Mouse (Mus musculus): Measurements from ENCODE around the gene 1500009C09Rik. TPM values are rescaled to one million over a fixed set of nuclear protein-coding genes. Genes with fewer than 3 reads are reported as not detected.

1500009C09Rik gene
- polyA plus RNA-seq, 1 experiment from 2014 or later: 2.4 TPM

- no peak for DNase-seq (ENCODE audit: low spot score)
- Histone ChIP-seq H3K36me3 (ENCODE audit: control insufficient read depth, insufficient read depth, low read length) (no peaks in the 10 kb centered on the region; the same call in 1 of the 2 replicates), H3K4me3 (ENCODE audit: low read depth, low read length) (no peak overlapping the region), H3K9ac (ENCODE audit: low read length) (no peak overlapping the region), H3K27ac (ENCODE audit: low read depth, low read length) (no peak overlapping the region), H3K4me2 (ENCODE audit: low read depth, low read length, severe bottlenecking) (no peak overlapping the region), H3K9me3 (ENCODE audit: control insufficient read depth, low read length) (no peaks in the 10 kb centered on the region), H3K4me1 (replicated peaks; ENCODE audit: control insufficient read depth, insufficient read depth, low read length) (peaks cover 23% of the 10 kb centered on the region), H3K27me3 (ENCODE audit: control insufficient read depth, insufficient read depth, low read length) (peaks cover 71% of the 10 kb centered on the region)
- no peak for ATAC-seq (replicated peaks; ENCODE audit: low FRiP score)
- WGBS: 80% methylated on average over 13 of the region's 13 CpGs
These were observed 42.7 kb upstream of the 1500009C09Rik start for GRCm38 (mm10) chr15:82209295-82210050.

GRCm38 (mm10) chr15:82210801-82211200, 41.4 kb upstream of the 1500009C09Rik start:
- peaks cover 80% of the 10 kb centered on the region for H3K27me3 ChIP-seq (ENCODE audit: control insufficient read depth, insufficient read depth, low read length)

GRCm38 (mm10) chr15:82211281-82211680, 40.9 kb upstream of the 1500009C09Rik start:
- H3K4me2 ChIP-seq (ENCODE audit: low read depth, low read length, severe bottlenecking): no peak overlapping the region
- no peak for ATAC-seq (replicated peaks; ENCODE audit: low FRiP score)
- H3K27ac ChIP-seq (ENCODE audit: low read depth, low read length): no peak overlapping the region
- no peak overlapping the region for H3K4me3 ChIP-seq (ENCODE audit: low read depth, low read length)
- no peak overlapping the region for H3K9ac ChIP-seq (ENCODE audit: low read length)
- H3K4me1 ChIP-seq (replicated peaks; ENCODE audit: control insufficient read depth, insufficient read depth, low read length): peaks cover 26% of the 10 kb centered on the region
- DNase-seq (ENCODE audit: low spot score): no peak
- H3K9me3 ChIP-seq (ENCODE audit: control insufficient read depth, low read length): no peaks in the 10 kb centered on the region
- H3K36me3 ChIP-seq (ENCODE audit: control insufficient read depth, insufficient read depth, low read length): no peaks in the 10 kb centered on the region
- WGBS: 3% methylated on average over 11 of the region's 11 CpGs
- H3K27me3 ChIP-seq (ENCODE audit: control insufficient read depth, insufficient read depth, low read length): peaks cover 79% of the 10 kb centered on the region

More at GRCm38 (mm10) chr15:82210801-82211200, 41.4 kb upstream of the 1500009C09Rik start:
- Histone ChIP-seq H3K36me3 (ENCODE audit: control insufficient read depth, insufficient read depth, low read length) (no peaks in the 10 kb centered on the region), H3K9me3 (ENCODE audit: control insufficient read depth, low read length) (no peaks in the 10 kb centered on the region), H3K4me1 (replicated peaks; ENCODE audit: control insufficient read depth, insufficient read depth, low read length) (peaks cover 23% of the 10 kb centered on the region), H3K4me3 (ENCODE audit: low read depth, low read length) (no peak overlapping the region), H3K27ac (ENCODE audit: low read depth, low read length) (no peak overlapping the region), H3K9ac (ENCODE audit: low read length) (no peak overlapping the region), H3K4me2 (ENCODE audit: low read depth, low read length, severe bottlenecking) (no peak overlapping the region)
- ATAC-seq (replicated peaks; ENCODE audit: low FRiP score) (no peak), DNase-seq (ENCODE audit: low spot score) (no peak)
- 39% methylated on average over 1 of the region's 1 CpGs for WGBS

GRCm38 (mm10) chr15:82211911-82212751, 40.1 kb upstream of the 1500009C09Rik start:
- Histone ChIP-seq H3K27me3 (ENCODE audit: control insufficient read depth, insufficient read depth, low read length) (peaks cover 74% of the 10 kb centered on the region), H3K4me2 (ENCODE audit: low read depth, low read length, severe bottlenecking) (peak overlapping the region; percentile 47), H3K4me1 (replicated peaks; ENCODE audit: control insufficient read depth, insufficient read depth, low read length) (peaks cover 23% of the 10 kb centered on the region), H3K27ac (ENCODE audit: low read depth, low read length) (no peak overlapping the region), H3K9me3 (ENCODE audit: control insufficient read depth, low read length) (no peaks in the 10 kb centered on the region), H3K4me3 (ENCODE audit: low read depth, low read length) (peak overlapping the region; percentile 34), H3K36me3 (ENCODE audit: control insufficient read depth, insufficient read depth, low read length) (no peaks in the 10 kb centered on the region), H3K9ac (ENCODE audit: low read length) (no peak overlapping the region; the same call in 1 of the 2 replicates)
- WGBS: under 1% methylated on average over 98 of the region's 112 CpGs
- DNase-seq (ENCODE audit: low spot score) (peak; percentile 73), ATAC-seq (replicated peaks; ENCODE audit: low FRiP score) (peak; percentile 19; the same call in 1 of the 2 replicates)

- H3K4me1 ChIP-seq (replicated peaks; ENCODE audit: control insufficient read depth, insufficient read depth, low read length): peaks cover 19% of the 10 kb centered on the region
- H3K27me3 ChIP-seq (ENCODE audit: control insufficient read depth, insufficient read depth, low read length): peaks cover 68% of the 10 kb centered on the region
- peak within 1 kb of the TSS; percentile 34 for H3K4me3 ChIP-seq (ENCODE audit: low read depth, low read length)
- 0% methylated on average over 24 of the region's 34 CpGs for WGBS
- no peaks in the 10 kb centered on the region for H3K36me3 ChIP-seq (ENCODE audit: control insufficient read depth, insufficient read depth, low read length)
- no peak for DNase-seq (ENCODE audit: low spot score)
- H3K9ac ChIP-seq (ENCODE audit: low read length): no peak within 1 kb of the TSS; the same call in 1 of the 2 replicates
- H3K4me2 ChIP-seq (ENCODE audit: low read depth, low read length, severe bottlenecking): peak within 1 kb of the TSS; percentile 47
- 0 out of 2 replicates have a peak, but pooled peaks have one; percentile 24 for ATAC-seq (replicated peaks; ENCODE audit: low FRiP score)
- no peaks in the 10 kb centered on the region for H3K9me3 ChIP-seq (ENCODE audit: control insufficient read depth, low read length)
- no peak within 1 kb of the TSS for H3K27ac ChIP-seq (ENCODE audit: low read depth, low read length)
These were observed 39.5 kb upstream of the 1500009C09Rik start, which contains the start of gene Shisa8 for GRCm38 (mm10) chr15:82212752-82213063. Gene Shisa8, minus strand, starts transcription at chr15:82212815.

GRCm38 (mm10) chr15:82213222-82213621, 39.0 kb upstream of the 1500009C09Rik start:
- no peak overlapping the region for H3K4me3 ChIP-seq (ENCODE audit: low read depth, low read length)
- H3K4me1 ChIP-seq (replicated peaks; ENCODE audit: control insufficient read depth, insufficient read depth, low read length): peaks cover 19% of the 10 kb centered on the region

GRCm38 (mm10) chr15:82215332-82216046, 36.7 kb upstream of the 1500009C09Rik start:
- H3K4me1 ChIP-seq (replicated peaks; ENCODE audit: control insufficient read depth, insufficient read depth, low read length): peaks cover 19% of the 10 kb centered on the region
- no peaks in the 10 kb centered on the region for H3K9me3 ChIP-seq (ENCODE audit: control insufficient read depth, low read length)
- no peak overlapping the region for H3K4me3 ChIP-seq (ENCODE audit: low read depth, low read length)
- ATAC-seq (replicated peaks; ENCODE audit: low FRiP score) (no peak), DNase-seq (ENCODE audit: low spot score) (no peak)
- no peak overlapping the region for H3K9ac ChIP-seq (ENCODE audit: low read length)
- H3K4me2 ChIP-seq (ENCODE audit: low read depth, low read length, severe bottlenecking): no peak overlapping the region
- 34% methylated on average over 11 of the region's 11 CpGs for whole genome bisulfite sequencing
- H3K27me3 ChIP-seq (ENCODE audit: control insufficient read depth, insufficient read depth, low read length): peaks cover 54% of the 10 kb centered on the region
- no peaks in the 10 kb centered on the region for H3K36me3 ChIP-seq (ENCODE audit: control insufficient read depth, insufficient read depth, low read length)
- H3K27ac ChIP-seq (ENCODE audit: low read depth, low read length): no peak overlapping the region

More at GRCm38 (mm10) chr15:82213222-82213621, 39.0 kb upstream of the 1500009C09Rik start:
- peaks cover 67% of the 10 kb centered on the region for H3K27me3 ChIP-seq (ENCODE audit: control insufficient read depth, insufficient read depth, low read length)
- no peaks in the 10 kb centered on the region for H3K9me3 ChIP-seq (ENCODE audit: control insufficient read depth, low read length)
- WGBS: 3% methylated on average over 4 of the region's 4 CpGs
- DNase-seq (ENCODE audit: low spot score) (no peak), ATAC-seq (replicated peaks; ENCODE audit: low FRiP score) (no peak)
- no peak overlapping the region for H3K27ac ChIP-seq (ENCODE audit: low read depth, low read length)
- no peak overlapping the region for H3K4me2 ChIP-seq (ENCODE audit: low read depth, low read length, severe bottlenecking)
- no peak overlapping the region for H3K9ac ChIP-seq (ENCODE audit: low read length)
- H3K36me3 ChIP-seq (ENCODE audit: control insufficient read depth, insufficient read depth, low read length): no peaks in the 10 kb centered on the region

- ATAC-seq (replicated peaks; ENCODE audit: low FRiP score): no peak
- DNase-seq (ENCODE audit: low spot score): no peak
- Histone ChIP-seq H3K4me2 (ENCODE audit: low read depth, low read length, severe bottlenecking) (no peak overlapping the region), H3K27me3 (ENCODE audit: control insufficient read depth, insufficient read depth, low read length) (peaks cover 46% of the 10 kb centered on the region), H3K36me3 (ENCODE audit: control insufficient read depth, insufficient read depth, low read length) (no peaks in the 10 kb centered on the region), H3K9ac (ENCODE audit: low read length) (no peak overlapping the region), H3K9me3 (ENCODE audit: control insufficient read depth, low read length) (no peaks in the 10 kb centered on the region), H3K27ac (ENCODE audit: low read depth, low read length) (no peak overlapping the region; the same call in 1 of the 2 replicates), H3K4me1 (replicated peaks; ENCODE audit: control insufficient read depth, insufficient read depth, low read length) (peaks cover 19% of the 10 kb centered on the region), H3K4me3 (ENCODE audit: low read depth, low read length) (no peak overlapping the region)
- 43% methylated on average over 20 of the region's 20 CpGs for WGBS
These were observed 35.9 kb upstream of the 1500009C09Rik start for GRCm38 (mm10) chr15:82216142-82216827.

Data from forebrain, embryonic 11.5 days (tissue).